Mouse (Mus musculus) embryonic stem cell, embryonic (primary cell): ENCODE results near the gene Nr1h2.

ENCODE experiments used
- CTCF ChIA-PET, 4 experiments: fragments of 300-600 bp in 2 of 4; fragments of 350-600 bp in 2 of 4; sonication (Branson Sonifier 250); formaldehyde crosslinking; loops; one replicate each; lab custom pipeline; 2022; ENCODE audit warnings: inconsistent platforms in 2 of 4; lab: Charles Lee
- POLR2A ChIA-PET, 4 experiments: fragments of 300-600 bp in 2 of 4; fragments of 350-600 bp in 2 of 4; sonication (Branson Sonifier 250); formaldehyde crosslinking; loops; one replicate each; lab custom pipeline; 2022; ENCODE audit warnings: antibody characterized with exemption in 4 of 4, inconsistent platforms in 1 of 4; lab: Charles Lee

Gene Nr1h2

GRCm38 (mm10) chr7:44572213-44572701 lies 18.5 kb upstream of the Nr1h2 start, which contains the start of gene Napsa:
Gene Napsa, plus strand, starts transcription at chr7:44572380.
- CTCF ChIA-PET: interaction anchor here in 2 of 4 experiments (0.6 to 1.7 kb wide), 2 partner anchors 10 to 81 kb away, joined by 5 to 8 read pairs; no protein-coding TSS in a partner anchor
- POLR2A ChIA-PET: interaction anchor here in 3 of 4 experiments (0.7 to 3.2 kb wide), 9 partner anchors 10 to 58 kb away, joined by 3 to 19 read pairs (median 5); partner anchors contain the start of gene Kcnc3 (in 1 of the 3)

- ChIA-PET CTCF (interaction anchor here (0.6 to 1.7 kb wide), 11 partner anchors 9 to 82 kb away, joined by 3 to 8 read pairs (median 4); no protein-coding TSS in a partner anchor), POLR2A (interaction anchor here in 3 of 4 experiments (0.6 to 3.2 kb wide), 12 partner anchors 10 to 244 kb away, joined by 3 to 19 read pairs (median 4); partner anchors contain the start of genes Il4i1 (in 1 of the 3), Kcnc3 (in 1 of the 3), Nup62 (in 1 of the 3) and Syt3 (in 1 of the 3))
Measured at GRCm38 (mm10) chr7:44571811-44572210, 18.1 kb upstream of the Nr1h2 start.

- CTCF ChIA-PET: interaction anchor here in 3 of 4 experiments (0.6 to 1.7 kb wide), 20 partner anchors 10 to 131 kb away, joined by 3 to 8 read pairs (median 3); partner anchors contain the start of gene Pold1 (in 1 of the 3)
- POLR2A ChIA-PET: interaction anchor here in 3 of 4 experiments (0.5 to 3.2 kb wide), 20 partner anchors 10 to 245 kb away, joined by 3 to 19 read pairs (median 4); partner anchors contain the start of genes Emc10 (in 1 of the 3), Fam71e1 (in 1 of the 3), Il4i1 (in 1 of the 3) and Kcnc3 (in 1 of the 3)
Measured at GRCm38 (mm10) chr7:44570989-44571388, 17.2 kb upstream of the Nr1h2 start.

GRCm38 (mm10) chr7:44568803-44569202 lies 15.1 kb upstream of the Nr1h2 start:
- CTCF ChIA-PET: no interaction called here
- POLR2A ChIA-PET: interaction anchor here in 3 of 4 experiments (0.9 to 2.3 kb wide), 15 partner anchors 15 to 194 kb away, joined by 3 to 9 read pairs (median 4); partner anchors contain the start of genes Kcnc3 (in 2 of the 3), Nr1h2 (in 2 of the 3), Emc10 (in 1 of the 3) and Fam71e1 (in 1 of the 3)

GRCm38 (mm10) chr7:44565414-44565813 lies 11.7 kb upstream of the Nr1h2 start:
- POLR2A ChIA-PET: interaction anchor here in 2 of 4 experiments (0.5 to 0.7 kb wide), 2 partner anchors 44 to 55 kb away, joined by 3 to 10 read pairs; no protein-coding TSS in a partner anchor

GRCm38 (mm10) chr7:44564486-44564885 lies 10.7 kb upstream of the Nr1h2 start:
- ChIA-PET POLR2A (interaction anchor here in 2 of 4 experiments (0.6 to 1.3 kb wide), 4 partner anchors 11 to 222 kb away, joined by 3 to 4 read pairs (median 4); partner anchors contain the start of gene Nr1h2 (in 1 of the 2)), CTCF (interaction anchor here in 3 of 4 experiments (0.6 to 1.6 kb wide), 6 partner anchors 12 to 78 kb away, joined by 3 to 13 read pairs (median 4); no protein-coding TSS in a partner anchor)

More at GRCm38 (mm10) chr7:44565414-44565813, 11.7 kb upstream of the Nr1h2 start:
- CTCF ChIA-PET: interaction anchor here in 2 of 4 experiments (0.6 to 1.3 kb wide), 2 partner anchors 38 to 697 kb away, joined by 3 to 4 read pairs; no protein-coding TSS in a partner anchor

- CTCF ChIA-PET: interaction anchor here in 2 of 4 experiments (0.6 to 1.6 kb wide), 7 partner anchors 41 to 130 kb away, joined by 3 to 13 read pairs (median 4); no protein-coding TSS in a partner anchor
- POLR2A ChIA-PET: interaction anchor here in 3 of 4 experiments (0.6 to 1.0 kb wide), 5 partner anchors 27 to 1021 kb away, joined by 3 to 6 read pairs (median 5); partner anchors contain the start of gene Kcnc3 (in 1 of the 3)
Measured at GRCm38 (mm10) chr7:44563284-44563683, 9.5 kb upstream of the Nr1h2 start.

- POLR2A ChIA-PET: interaction anchor here in 3 of 4 experiments (0.6 to 2.4 kb wide), 25 partner anchors 11 to 369 kb away, joined by 3 to 11 read pairs (median 3); partner anchors contain the start of genes Emc10 (in 2 of the 3), Fam71e1 (in 2 of the 3), Kcnc3 (in 2 of the 3) and Pold1 (in 2 of the 3)
- CTCF ChIA-PET: interaction anchor here (0.5 to 3.3 kb wide), 55 partner anchors 9 to 916 kb away, joined by 3 to 28 read pairs (median 4); partner anchors contain the start of genes Pold1 (in 2 of the 4), 1700028J19Rik (in 1 of the 4), 2410002F23Rik (in 1 of the 4) and Emc10 (in 1 of the 4)
Measured at GRCm38 (mm10) chr7:44560435-44561400, 7.0 kb upstream of the Nr1h2 start.

- ChIA-PET POLR2A (interaction anchor here in 1 of 4 experiments (1.0 to 1.6 kb wide), 2 partner anchors 9 to 33 kb away, joined by 4 read pairs; partner anchors contain the start of genes Kcnc3 and Pold1), CTCF (interaction anchor here in 1 of 4 experiments (0.6 kb wide), 1 partner anchor 17 kb away, joined by 6 read pairs; no protein-coding TSS in a partner anchor)
Measured at GRCm38 (mm10) chr7:44557629-44558028, 3.9 kb upstream of the Nr1h2 start.

- CTCF ChIA-PET: interaction anchor here in 2 of 4 experiments (0.6 to 1.3 kb wide), 4 partner anchors 23 to 64 kb away, joined by 3 to 5 read pairs (median 3); partner anchors contain the start of genes Emc10 (in 1 of the 2) and Fam71e1 (in 1 of the 2)
- POLR2A ChIA-PET: interaction anchor here in 3 of 4 experiments (0.6 to 4.2 kb wide), 22 partner anchors 11 to 433 kb away, joined by 3 to 23 read pairs (median 4); partner anchors contain the start of genes Kcnc3 (in 2 of the 3), Emc10 (in 1 of the 3), Fam71e1 (in 1 of the 3) and Il4i1 (in 1 of the 3)
Measured at GRCm38 (mm10) chr7:44553196-44553764, 471 bp downstream of the Nr1h2 start.

GRCm38 (mm10) chr7:44552141-44552908 lies 1.4 kb downstream of the Nr1h2 start:
- ChIA-PET POLR2A (interaction anchor here in 2 of 4 experiments (0.5 to 4.2 kb wide), 17 partner anchors 9 to 298 kb away, joined by 3 to 23 read pairs (median 4); partner anchors contain the start of genes Kcnc3 (in 2 of the 2), Atf5 (in 1 of the 2), Emc10 (in 1 of the 2) and Fam71e1 (in 1 of the 2)), CTCF (interaction anchor here in 3 of 4 experiments (0.5 to 1.7 kb wide), 8 partner anchors 8 to 56 kb away, joined by 3 to 6 read pairs (median 3); partner anchors contain the start of genes Emc10 (in 1 of the 3) and Fam71e1 (in 1 of the 3))

- CTCF ChIA-PET: interaction anchor here in 3 of 4 experiments (0.5 to 1.7 kb wide), 8 partner anchors 9 to 55 kb away, joined by 3 to 6 read pairs (median 3); partner anchors contain the start of genes Emc10 (in 1 of the 3) and Fam71e1 (in 1 of the 3)
- POLR2A ChIA-PET: interaction anchor here in 2 of 4 experiments (0.9 to 4.2 kb wide), 16 partner anchors 9 to 298 kb away, joined by 3 to 23 read pairs (median 4); partner anchors contain the start of genes Atf5 (in 1 of the 2), Emc10 (in 1 of the 2), Fam71e1 (in 1 of the 2) and Il4i1 (in 1 of the 2)
Measured at GRCm38 (mm10) chr7:44551731-44552130, 2.0 kb downstream of the Nr1h2 start.

GRCm38 (mm10) chr7:44551301-44551700 lies 2.5 kb downstream of the Nr1h2 start:
- POLR2A ChIA-PET: interaction anchor here in 2 of 4 experiments (0.9 to 4.2 kb wide), 11 partner anchors 9 to 157 kb away, joined by 3 to 23 read pairs (median 4); partner anchors contain the start of gene Kcnc3 (in 1 of the 2)

GRCm38 (mm10) chr7:44550409-44550678 lies 3.4 kb downstream of the Nr1h2 start:
- CTCF ChIA-PET: interaction anchor here in 1 of 4 experiments (5.6 kb wide), 1 partner anchor 23 kb away, joined by 71 read pairs; no protein-coding TSS in a partner anchor
- POLR2A ChIA-PET: interaction anchor here in 2 of 4 experiments (0.6 to 5.3 kb wide), 4 partner anchors 13 to 40 kb away, joined by 3 to 48 read pairs (median 12); partner anchors contain the start of gene Kcnc3 (in 1 of the 2)

More at GRCm38 (mm10) chr7:44551301-44551700, 2.5 kb downstream of the Nr1h2 start:
- CTCF ChIA-PET: interaction anchor here in 3 of 4 experiments (0.8 to 1.7 kb wide), 5 partner anchors 9 to 55 kb away, joined by 3 to 6 read pairs (median 3); partner anchors contain the start of genes Emc10 (in 1 of the 3) and Fam71e1 (in 1 of the 3)
